Mouse (Mus musculus) B cell, adult 2 months (primary cell): Measurements from ENCODE around the gene Olfr612.
"Not testable (repeated sequence)": the region's sequence is repeated elsewhere in the genome, so short reads cannot be mapped to it uniquely, and the experiment has no call there.

Source experiments
- DNase-seq, 2 experiments: peaks; one replicate each; pipeline ENCODE4 v3.0.0; 2022

Gene Olfr612

GRCm38 (mm10) chr7:103542617-103543016 is at the start of gene Olfr612:
Olfr612 (minus strand) TSS chr7:103542717.
- not testable (repeated sequence) for DNase-seq

GRCm38 (mm10) chr7:103589803-103590202 is 47.3 kb upstream of the Olfr612 start, which contains the start of gene Olfr618:
Olfr618 (plus strand) TSS chr7:103590103.
- DNase-seq = no peak

GRCm38 (mm10) chr7:103572761-103573160 is 30.2 kb upstream of the Olfr612 start, which contains the start of gene Olfr617:
Olfr617 (plus strand) TSS chr7:103573061.
- no peak for DNase-seq

GRCm38 (mm10) chr7:103569043-103569442 is 26.5 kb upstream of the Olfr612 start, which contains the start of gene Olfr616:
Olfr616 (minus strand) TSS chr7:103569143.
- DNase-seq = no peak

GRCm38 (mm10) chr7:103555779-103556178 is 13.3 kb upstream of the Olfr612 start, which contains the start of gene Olfr615:
Olfr615 (plus strand) TSS chr7:103556079.
- DNase-seq = no peak

GRCm38 (mm10) chr7:103547774-103548173 is 5.3 kb upstream of the Olfr612 start, which contains the start of gene Olfr613:
Olfr613 (plus strand) TSS chr7:103548074.
- no peak for DNase-seq

GRCm38 (mm10) chr7:103520746-103521145 is 21.8 kb downstream of the Olfr612 start, which contains the start of gene Olfr611:
Olfr611 (minus strand) TSS chr7:103520846.
- not testable (repeated sequence) for DNase-seq

GRCm38 (mm10) chr7:103512022-103512421 is 30.5 kb downstream of the Olfr612 start, which contains the start of gene Olfr610:
Olfr610 (minus strand) TSS chr7:103512122.
- no peak for DNase-seq

GRCm38 (mm10) chr7:103497962-103498361 is 44.6 kb downstream of the Olfr612 start, which contains the start of gene Olfr609:
Olfr609 (minus strand) TSS chr7:103498062.
- no peak for DNase-seq
